Mouse (Mus musculus): Measurements from ENCODE around the gene Cxcl17. TPM values are rescaled to one million over a fixed set of nuclear protein-coding genes. Genes with fewer than 3 reads are reported as not detected.
"Not testable (repeated sequence)": the region's sequence is repeated elsewhere in the genome, so short reads cannot be mapped to it uniquely, and the experiment has no call there.

Gene Cxcl17
- polyA plus RNA-seq, 1 experiment, result 1.2 TPM

DNA sequence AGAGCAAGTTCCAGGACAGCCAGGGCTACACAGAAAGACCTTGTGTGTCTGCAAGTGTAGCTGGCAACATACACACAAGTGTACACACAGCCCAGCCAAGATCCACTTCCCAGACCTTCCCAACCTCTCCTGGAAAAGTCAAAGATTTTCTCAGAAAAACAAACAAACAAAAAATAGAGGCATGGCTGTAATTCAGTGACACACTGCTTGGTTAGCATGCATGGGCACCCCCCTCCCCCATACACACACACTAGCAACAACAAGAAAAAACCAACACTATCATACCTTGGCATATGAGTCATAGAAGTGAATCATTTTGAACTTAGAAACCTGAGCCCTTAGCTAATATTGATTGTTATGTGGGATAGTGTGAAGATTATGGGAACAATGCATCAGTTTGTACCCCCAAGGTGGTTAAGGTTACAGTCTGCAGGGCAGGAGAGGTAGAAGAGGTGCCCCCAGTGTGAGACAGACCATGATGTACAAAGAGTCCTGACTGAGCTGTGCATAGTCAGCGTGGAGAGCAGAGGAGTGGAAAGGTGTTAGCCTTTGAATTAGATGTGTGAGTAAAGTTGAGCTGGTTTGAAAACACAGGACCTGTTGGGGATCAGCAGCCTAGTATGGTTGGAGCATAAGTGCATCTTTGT is 1.6 kb downstream of the Cxcl17 start:
- no peak for DNase-seq
- H3K36me3 ChIP-seq (ENCODE audit: control insufficient read depth, insufficient read depth, low read length), result no peaks in the 10 kb centered on the region
- H3K4me3 ChIP-seq (ENCODE audit: control insufficient read depth, insufficient read depth, low read length), result no peak overlapping the region
- H3K27me3 ChIP-seq (ENCODE audit: control insufficient read depth, insufficient read depth, low read length), result no peaks in the 10 kb centered on the region
- TF ChIP-seq POLR2A (IDR thresholded peaks at IDR 0.05; ENCODE audit: control insufficient read depth, extremely low read depth, insufficient read depth, low read length, poor library complexity) (no peak), CTCF (IDR thresholded peaks at IDR 0.05; ENCODE audit: borderline replicate concordance, control insufficient read depth, extremely low read depth, insufficient read depth, low read length, poor library complexity) (no peak)
- no peak overlapping the region for H3K27ac ChIP-seq (ENCODE audit: control insufficient read depth, insufficient read depth, low read length)
- 91% methylated on average over 1 of the region's 1 CpGs for WGBS
- peaks cover 3% of the 10 kb centered on the region for H3K4me1 ChIP-seq (replicated peaks; ENCODE audit: control insufficient read depth, insufficient read depth, low read length)

GRCm38 (mm10) chr7:25409114-25409760 is 3.4 kb downstream of the Cxcl17 start:
- peak; percentile 36 for DNase-seq
- H3K4me3 ChIP-seq (ENCODE audit: control insufficient read depth, insufficient read depth, low read length), result no peak overlapping the region
- no peak overlapping the region for H3K27ac ChIP-seq (ENCODE audit: control insufficient read depth, insufficient read depth, low read length)
- H3K36me3 ChIP-seq (ENCODE audit: control insufficient read depth, insufficient read depth, low read length), result no peaks in the 10 kb centered on the region
- 86% methylated on average over 4 of the region's 4 CpGs for WGBS
- H3K4me1 ChIP-seq (replicated peaks; ENCODE audit: control insufficient read depth, insufficient read depth, low read length), result peaks cover 3% of the 10 kb centered on the region
- TF ChIP-seq POLR2A (IDR thresholded peaks at IDR 0.05; ENCODE audit: control insufficient read depth, extremely low read depth, insufficient read depth, low read length, poor library complexity) (no peak), CTCF (IDR thresholded peaks at IDR 0.05; ENCODE audit: borderline replicate concordance, control insufficient read depth, extremely low read depth, insufficient read depth, low read length, poor library complexity) (no peak)
- H3K27me3 ChIP-seq (ENCODE audit: control insufficient read depth, insufficient read depth, low read length), result no peaks in the 10 kb centered on the region

- DNase-seq, result no peak
- Histone ChIP-seq H3K4me1 (replicated peaks; ENCODE audit: control insufficient read depth, insufficient read depth, low read length) (no peaks in the 10 kb centered on the region), H3K27me3 (ENCODE audit: control insufficient read depth, insufficient read depth, low read length) (no peaks in the 10 kb centered on the region), H3K36me3 (ENCODE audit: control insufficient read depth, insufficient read depth, low read length) (no peaks in the 10 kb centered on the region), H3K27ac (ENCODE audit: control insufficient read depth, insufficient read depth, low read length) (no peak overlapping the region), H3K4me3 (ENCODE audit: control insufficient read depth, insufficient read depth, low read length) (no peak overlapping the region)
- 93% methylated on average over 7 of the region's 7 CpGs for WGBS
- TF ChIP-seq CTCF (IDR thresholded peaks at IDR 0.05; ENCODE audit: borderline replicate concordance, control insufficient read depth, extremely low read depth, insufficient read depth, low read length, poor library complexity) (no peak), POLR2A (IDR thresholded peaks at IDR 0.05; ENCODE audit: control insufficient read depth, extremely low read depth, insufficient read depth, low read length, poor library complexity) (no peak)
Measured at GRCm38 (mm10) chr7:25406468-25406867, 6.2 kb downstream of the Cxcl17 start.

DNA sequence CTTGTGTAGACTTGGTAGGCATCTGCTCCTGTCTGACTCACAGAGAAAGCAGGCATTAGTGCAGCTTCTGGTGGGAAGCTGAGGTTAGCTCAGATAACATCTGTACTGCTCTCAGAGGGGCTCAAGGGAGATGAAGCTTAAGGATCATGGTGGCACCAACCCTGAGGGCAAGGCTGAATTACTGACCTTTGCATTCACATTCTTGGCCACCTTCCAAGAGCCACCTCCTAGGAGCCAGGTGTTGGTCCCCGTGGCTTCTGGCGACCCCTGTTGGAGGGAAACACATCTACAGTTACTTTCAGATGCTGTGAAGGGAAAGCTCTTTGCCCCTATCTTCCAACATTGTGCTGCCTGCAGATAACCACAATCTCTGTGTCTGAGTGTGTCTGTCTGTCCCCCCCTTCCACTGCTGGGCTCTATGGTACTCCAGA is 10.0 kb downstream of the Cxcl17 start:
- DNase-seq, result peak; percentile 56
- H3K4me1 ChIP-seq (replicated peaks; ENCODE audit: control insufficient read depth, insufficient read depth, low read length), result no peaks in the 10 kb centered on the region
- peak; percentile 67; the same call in 1 of the 2 replicates for TF ChIP-seq CTCF (IDR thresholded peaks at IDR 0.05; ENCODE audit: borderline replicate concordance, control insufficient read depth, extremely low read depth, insufficient read depth, low read length, poor library complexity)
- TF ChIP-seq POLR2A (IDR thresholded peaks at IDR 0.05; ENCODE audit: control insufficient read depth, extremely low read depth, insufficient read depth, low read length, poor library complexity), result no peak
- H3K27me3 ChIP-seq (ENCODE audit: control insufficient read depth, insufficient read depth, low read length), result no peaks in the 10 kb centered on the region
- WGBS, result 0% methylated on average over 2 of the region's 2 CpGs
- no peaks in the 10 kb centered on the region for H3K36me3 ChIP-seq (ENCODE audit: control insufficient read depth, insufficient read depth, low read length)
- H3K27ac ChIP-seq (ENCODE audit: control insufficient read depth, insufficient read depth, low read length), result no peak overlapping the region
- H3K4me3 ChIP-seq (ENCODE audit: control insufficient read depth, insufficient read depth, low read length), result no peak overlapping the region

DNA sequence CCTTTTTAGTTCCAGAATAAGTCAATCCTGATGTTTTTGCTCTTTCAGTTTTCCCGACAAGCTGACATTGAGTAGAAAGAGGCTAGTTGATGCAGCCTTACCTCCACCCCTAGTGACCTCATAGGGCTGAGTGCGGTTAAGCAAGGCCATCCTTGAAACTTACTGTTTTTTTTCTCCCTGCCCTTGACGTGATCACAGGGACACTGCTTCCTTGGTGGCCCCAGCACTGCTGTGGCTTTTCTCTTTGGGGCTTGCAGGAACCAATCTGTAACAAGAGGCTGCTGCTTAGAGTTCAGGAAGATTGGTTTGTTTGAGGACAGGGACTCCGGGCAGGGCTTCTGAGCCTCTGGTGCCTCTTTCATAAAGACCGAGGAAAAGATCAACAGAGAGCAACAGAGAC is 10.7 kb downstream of the Cxcl17 start:
- WGBS, result 82% methylated on average over 5 of the region's 5 CpGs
- DNase-seq, result no peak

GRCm38 (mm10) chr7:25401551-25401950 is 11.1 kb downstream of the Cxcl17 start:
- no peak overlapping the region for H3K4me3 ChIP-seq (ENCODE audit: control insufficient read depth, insufficient read depth, low read length)
- no peaks in the 10 kb centered on the region for H3K27me3 ChIP-seq (ENCODE audit: control insufficient read depth, insufficient read depth, low read length)
- no peak for DNase-seq
- 83% methylated on average over 2 of the region's 2 CpGs for WGBS
- H3K27ac ChIP-seq (ENCODE audit: control insufficient read depth, insufficient read depth, low read length), result no peak overlapping the region
- peaks cover 2% of the 10 kb centered on the region; the same call in 1 of the 2 replicates for H3K4me1 ChIP-seq (replicated peaks; ENCODE audit: control insufficient read depth, insufficient read depth, low read length)
- no peaks in the 10 kb centered on the region for H3K36me3 ChIP-seq (ENCODE audit: control insufficient read depth, insufficient read depth, low read length)
- TF ChIP-seq POLR2A (IDR thresholded peaks at IDR 0.05; ENCODE audit: control insufficient read depth, extremely low read depth, insufficient read depth, low read length, poor library complexity), result no peak
- TF ChIP-seq CTCF (IDR thresholded peaks at IDR 0.05; ENCODE audit: borderline replicate concordance, control insufficient read depth, extremely low read depth, insufficient read depth, low read length, poor library complexity), result no peak

More for the DNA sequence above, 10.7 kb downstream of the Cxcl17 start:
- Histone ChIP-seq H3K4me3 (ENCODE audit: control insufficient read depth, insufficient read depth, low read length) (no peak overlapping the region), H3K36me3 (ENCODE audit: control insufficient read depth, insufficient read depth, low read length) (no peaks in the 10 kb centered on the region), H3K27me3 (ENCODE audit: control insufficient read depth, insufficient read depth, low read length) (no peaks in the 10 kb centered on the region), H3K4me1 (replicated peaks; ENCODE audit: control insufficient read depth, insufficient read depth, low read length) (no peaks in the 10 kb centered on the region), H3K27ac (ENCODE audit: control insufficient read depth, insufficient read depth, low read length) (no peak overlapping the region)
- TF ChIP-seq POLR2A (IDR thresholded peaks at IDR 0.05; ENCODE audit: control insufficient read depth, extremely low read depth, insufficient read depth, low read length, poor library complexity) (no peak), CTCF (IDR thresholded peaks at IDR 0.05; ENCODE audit: borderline replicate concordance, control insufficient read depth, extremely low read depth, insufficient read depth, low read length, poor library complexity) (no peak)

- not testable (repeated sequence) for DNase-seq; H3K27ac ChIP-seq (ENCODE audit: control insufficient read depth, insufficient read depth, low read length); H3K4me3 ChIP-seq (ENCODE audit: control insufficient read depth, insufficient read depth, low read length); H3K27me3 ChIP-seq (ENCODE audit: control insufficient read depth, insufficient read depth, low read length); H3K36me3 ChIP-seq (ENCODE audit: control insufficient read depth, insufficient read depth, low read length)
- peaks cover 14% of the 10 kb centered on the region for H3K4me1 ChIP-seq (replicated peaks; ENCODE audit: control insufficient read depth, insufficient read depth, low read length)
Measured at GRCm38 (mm10) chr7:25399028-25399427, 13.7 kb downstream of the Cxcl17 start.
